Mouse (Mus musculus) left cerebral cortex, adult 6 months (tissue): ENCODE results near the gene Txn1. TPM values are rescaled to one million over a fixed set of nuclear protein-coding genes. Genes with fewer than 3 reads are reported as not detected.

ENCODE experiments used
- long read RNA-seq, 2 experiments: library from polyadenylated mRNA; unstranded; transcript quantifications; one replicate each; pipeline ENCODE4 v2.0.0; 2019 to 2020
- polyA plus RNA-seq: library from polyadenylated mRNA; unstranded; fragments of <200 nt; fragmentation: Nextera tagmentation; gene quantifications from 2 replicates; pipeline ENCODE4 v1.2.3, GENCODE M21; 2021

The Txn1 gene
- polyA plus RNA-seq, result 140 and 141 TPM in 2 replicates
- long read RNA-seq, experiment 1, transcript Txn1-201 (5 exons, 1,051 nt), result major isoform, 23 of 23 reads
- long read RNA-seq, experiment 1, partial matches to known transcripts, result 0 of 23 reads
- long read RNA-seq, experiment 1, other reads (novel, unspliced or antisense), result 0 of 23 reads
- long read RNA-seq, experiment 2, transcript Txn1-201 (5 exons, 1,051 nt), result major isoform, 180 of 193 reads
- long read RNA-seq, experiment 2, partial matches to known transcripts, result 9 of 193 reads
- long read RNA-seq, experiment 2, other reads (novel, unspliced or antisense), result 4 of 193 reads

DNA sequence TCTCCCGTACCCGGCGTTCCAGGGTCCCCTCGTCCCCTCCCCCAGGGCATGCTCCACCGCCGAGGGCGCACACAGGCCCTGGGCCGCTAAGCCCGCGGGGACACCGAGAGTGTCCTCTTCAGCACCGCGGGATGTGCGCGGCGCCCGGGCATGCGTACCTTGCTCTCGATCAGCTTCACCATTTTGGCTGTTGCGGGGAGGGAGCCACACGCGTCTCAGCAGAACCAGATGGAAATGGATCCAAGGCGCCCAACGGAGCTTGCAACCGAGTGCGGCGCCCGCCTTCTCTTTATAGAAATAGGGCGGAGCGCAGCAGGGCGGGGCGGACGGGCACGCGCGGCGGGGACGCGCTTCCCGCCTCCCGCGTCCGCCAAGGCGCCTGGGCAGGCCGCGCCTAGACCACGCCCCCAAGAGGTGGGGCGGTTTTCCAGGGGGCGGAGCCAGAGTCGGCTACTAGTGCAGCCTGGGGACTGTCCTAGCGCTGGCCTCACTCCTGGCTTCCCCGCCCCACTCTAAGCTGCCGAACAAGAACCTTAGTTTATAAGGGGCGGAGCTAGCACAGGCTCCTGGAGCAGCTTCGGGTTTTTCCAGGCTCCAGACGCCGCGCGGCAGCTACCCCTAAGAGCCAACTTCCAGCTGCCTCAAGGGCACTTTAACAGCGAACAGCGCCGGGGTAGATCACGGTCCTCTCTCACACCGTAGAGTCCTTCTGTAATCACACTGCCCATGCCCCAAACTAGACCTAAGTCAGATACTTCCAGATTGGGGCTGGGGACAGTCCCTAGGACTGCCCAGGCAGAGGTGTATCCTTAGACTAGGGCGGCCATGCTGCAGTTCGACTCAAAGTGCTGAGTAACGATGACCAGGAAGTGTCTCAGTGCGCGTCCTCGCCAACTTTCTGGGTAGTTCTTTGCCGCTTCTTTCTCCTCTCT, at the start of gene Txn1:
TSS of gene Txn1 (minus strand) at position 383 of the 932 bp plus-strand sequence.

GRCm38 (mm10) chr4:57916201-57916661, 40.0 kb downstream of the Txn1 start, which contains the start of gene D630039A03Rik:
TSS of gene D630039A03Rik (minus strand) at chr4:57916297.

Other genes starting within 250 kb of the Txn1 start
- 6.4 and 7.1 TPM in 2 replicates for gene Akap2, start 238.8 kb downstream of the Txn1 start, polyA plus RNA-seq
- gene D630039A03Rik, start 40.1 kb downstream of the Txn1 start, polyA plus RNA-seq, result 0.11 TPM in 1 of 2 replicates, not detected in the other
- gene Txndc8, start 52.7 kb upstream of the Txn1 start, polyA plus RNA-seq, result not detected in 2 replicates